Mouse (Mus musculus) ES-E14 (cell line): ENCODE measurements at regions not wholly inside any gene's neighbourhood (a gene's known extent, or its start where the extent isn't known, plus 50 kb on each side); places are given as distances from the start of the nearest gene placed in this dataset.

Experiments used
- DNase-seq: peaks from one replicate; pipeline ENCODE4 v3.0.0-alpha.2; 2013; ENCODE audit warnings: low read depth, low spot score
- H3K27ac ChIP-seq: 2 replicates; pipeline ENCODE4 v1.5.1; 2012; ENCODE audit warnings: low read depth, mild to moderate bottlenecking, low read length, moderate library complexity, mixed read lengths; ENCODE audit not compliant: poor library complexity, insufficient read depth, severe bottlenecking
- H3K36me3 ChIP-seq: 2 replicates; pipeline ENCODE4 v1.6.1; 2012; ENCODE audit warnings: mild to moderate bottlenecking, low read length, moderate library complexity, mixed read lengths; ENCODE audit not compliant: control insufficient read depth, poor library complexity, insufficient read depth, severe bottlenecking
- H3K4me1 ChIP-seq, 2 experiments: fragments of 150-350 bp in 1 of 2; sonication (generic) in 1 of 2; 2 replicates each; pipeline ENCODE4 v1.6.1; 2012; ENCODE audit warnings: low read length in 2 of 2, mild to moderate bottlenecking in 1 of 2, mixed read lengths in 1 of 2; ENCODE audit not compliant: control insufficient read depth in 2 of 2, insufficient read depth in 2 of 2, poor library complexity in 1 of 2
- H3K4me3 ChIP-seq, 2 experiments: fragments of 150-350 bp in 1 of 2; sonication (generic) in 1 of 2; 2 replicates each; pipeline ENCODE4 v1.5.1; 2012; ENCODE audit warnings: low read length in 2 of 2, low read depth in 1 of 2, mild to moderate bottlenecking in 1 of 2, mixed read lengths in 1 of 2; ENCODE audit not compliant: insufficient read depth in 1 of 2, poor library complexity in 1 of 2, severe bottlenecking in 1 of 2
- H3K9ac ChIP-seq: 2 replicates; pipeline ENCODE4 v1.6.1; 2012; ENCODE audit warnings: low read depth, mild to moderate bottlenecking, low read length, mixed read lengths; ENCODE audit not compliant: poor library complexity, insufficient read depth, severe bottlenecking
- H3K9me3 ChIP-seq: fragments of 150-350 bp; sonication (generic); 2 replicates; pipeline ENCODE4 v1.6.1; 2012; ENCODE audit warnings: low read depth, mild to moderate bottlenecking, low read length; ENCODE audit not compliant: control insufficient read depth, insufficient read depth
- CHD2 ChIP-seq: IDR thresholded peaks from 2 replicates; pipeline ENCODE4 v1.6.1; 2014; ENCODE audit warnings: mild to moderate bottlenecking, low read depth, low read length, inconsistent platforms
- HCFC1 ChIP-seq: IDR thresholded peaks from 2 replicates; pipeline ENCODE4 v1.6.1; 2012; ENCODE audit warnings: low read length, inconsistent platforms, borderline replicate concordance; ENCODE audit not compliant: insufficient read depth
- MAFK ChIP-seq: IDR thresholded peaks from 2 replicates; pipeline ENCODE4 v1.6.1; 2014; ENCODE audit warnings: mild to moderate bottlenecking, low read depth, low read length, inconsistent platforms; ENCODE audit not compliant: insufficient read depth
- ZC3H11A ChIP-seq: IDR thresholded peaks from 2 replicates; pipeline ENCODE4 v1.6.1; 2012; ENCODE audit warnings: low read depth, mild to moderate bottlenecking, inconsistent platforms, low read length, borderline replicate concordance
- ZNF384 ChIP-seq: IDR thresholded peaks from 2 replicates; pipeline ENCODE4 v1.6.1; 2012; ENCODE audit warnings: low read depth, low read length, inconsistent platforms
- in situ Hi-C, 2 experiments: fragments of 600-800 bp; cut with MboI; formaldehyde crosslinking; loops; one replicate each; pipeline ENCODE4 v1.15.1; 2025; ENCODE audit warnings: low sequenced_read_pairs in 2 of 2, inconsistent platforms in 1 of 2; ENCODE audit not compliant: unreplicated experiment in 2 of 2

- Histone ChIP-seq H3K27ac (no peak overlapping the region), H3K36me3 (no peaks in the 10 kb centered on the region), H3K4me3 (no peak overlapping the region), H3K9ac (no peak overlapping the region), H3K4me1 (peaks cover 0 to 8% of the 10 kb centered on the region in 2 experiments; a peak in 2 of 4 replicates), H3K9me3 (no peaks in the 10 kb centered on the region)
- in situ Hi-C loops = no loop called here
- TF ChIP-seq ZC3H11A (no peak), MAFK (no peak), HCFC1 (no peak), CHD2 (no peak), ZNF384 (no peak)
- no peak for DNase-seq
Measured at GRCm38 (mm10) chr11:17526476-17526875, 269.1 kb downstream of the C1d start.

GRCm38 (mm10) chr11:17528609-17529008 lies 271.2 kb downstream of the C1d start:
- Histone ChIP-seq H3K9me3 (no peaks in the 10 kb centered on the region), H3K36me3 (no peaks in the 10 kb centered on the region), H3K9ac (no peak overlapping the region), H3K27ac (no peak overlapping the region), H3K4me3 (no peak overlapping the region), H3K4me1 (peaks cover 0 to 6% of the 10 kb centered on the region in 2 experiments; a peak in 2 of 4 replicates)
- TF ChIP-seq ZNF384 = no peak
- in situ Hi-C loops = no loop called here
- DNase-seq = no peak

- Histone ChIP-seq H3K27ac (no peak overlapping the region), H3K9ac (no peak overlapping the region), H3K9me3 (no peaks in the 10 kb centered on the region), H3K4me3 (no peak overlapping the region), H3K36me3 (no peaks in the 10 kb centered on the region), H3K4me1 (no peaks in the 10 kb centered on the region)
- no peak for TF ChIP-seq HCFC1
- TF ChIP-seq ZNF384 = no peak
- no peak for TF ChIP-seq MAFK
- no peak for TF ChIP-seq CHD2
- TF ChIP-seq ZC3H11A = no peak
- no peak for DNase-seq
- in situ Hi-C loops = no loop called here
Measured at GRCm38 (mm10) chr11:17533706-17534105, 276.3 kb downstream of the C1d start.

- TF ChIP-seq MAFK = no peak
- no peak for TF ChIP-seq ZNF384
- TF ChIP-seq ZC3H11A = no peak
- TF ChIP-seq HCFC1 = no peak
- TF ChIP-seq CHD2 = no peak
- H3K27ac ChIP-seq = no peak overlapping the region
- no peak overlapping the region for H3K4me3 ChIP-seq
- no peaks in the 10 kb centered on the region for H3K36me3 ChIP-seq
- no peaks in the 10 kb centered on the region for H3K4me1 ChIP-seq
- DNase-seq = no peak
- H3K9me3 ChIP-seq = no peaks in the 10 kb centered on the region
- in situ Hi-C loops = no loop called here
- H3K9ac ChIP-seq = no peak overlapping the region
Measured at GRCm38 (mm10) chr11:17546286-17546685, 288.9 kb downstream of the C1d start.

- in situ Hi-C loops = no loop called here
- no peak overlapping the region for H3K9ac ChIP-seq
- DNase-seq = no peak
- H3K27ac ChIP-seq = no peak overlapping the region
- no peak overlapping the region for H3K4me3 ChIP-seq
- H3K36me3 ChIP-seq = no peaks in the 10 kb centered on the region
- TF ChIP-seq ZNF384 = no peak
- TF ChIP-seq CHD2 = no peak
- no peak for TF ChIP-seq HCFC1
- TF ChIP-seq ZC3H11A = no peak
- TF ChIP-seq MAFK = no peak
- H3K4me1 ChIP-seq = no peaks in the 10 kb centered on the region
- H3K9me3 ChIP-seq = no peaks in the 10 kb centered on the region
Measured at GRCm38 (mm10) chr11:17549148-17549547, 291.8 kb downstream of the C1d start.
